Mouse (Mus musculus) CH12.LX (cell line): Measurements from ENCODE around the gene Tmem274. TPM values are rescaled to one million over a fixed set of nuclear protein-coding genes. Genes with fewer than 3 reads are reported as not detected.

ENCODE experiments used
- DNase-seq: peaks from one replicate; pipeline ENCODE4 v3.0.0-alpha.2; 2013; ENCODE audit errors: extremely low read depth
- H3K27ac ChIP-seq: 2 replicates; pipeline ENCODE4 v1.5.1; 2012; ENCODE audit warnings: low read depth, mild to moderate bottlenecking, control low read depth, moderate library complexity; ENCODE audit not compliant: insufficient read depth
- H3K27me3 ChIP-seq: replicated peaks from 2 replicates; pipeline ENCODE3; 2012; ENCODE audit warnings: inconsistent platforms
- H3K36me3 ChIP-seq, 2 experiments: replicated peaks in 1 of 2; 2 replicates each; pipeline versions ENCODE3 to v1.6.1; 2012; ENCODE audit warnings: inconsistent platforms in 1 of 2, low read length in 1 of 2, mild to moderate bottlenecking in 1 of 2, mixed read lengths in 1 of 2, moderate library complexity in 1 of 2; ENCODE audit not compliant: control insufficient read depth in 1 of 2, insufficient read depth in 1 of 2
- H3K4me1 ChIP-seq, 2 experiments: 2 replicates each; pipeline ENCODE4 v1.6.1; 2012; ENCODE audit warnings: inconsistent platforms in 1 of 2, moderate library complexity in 1 of 2; ENCODE audit not compliant: insufficient read depth in 2 of 2, control insufficient read depth in 1 of 2
- H3K4me2 ChIP-seq: 2 replicates; pipeline ENCODE4 v1.6.1; 2012; ENCODE audit warnings: low read depth, mild to moderate bottlenecking, control low read depth; ENCODE audit not compliant: poor library complexity, insufficient read depth, severe bottlenecking
- H3K4me3 ChIP-seq, 3 experiments: fragments of 150-350 bp in 1 of 3; sonication (generic) in 1 of 3; replicated peaks in 1 of 3; 2 replicates each; pipeline versions ENCODE3 to v1.5.1; 2011 to 2012; ENCODE audit warnings: low read depth in 2 of 3, low read length in 2 of 3, mild to moderate bottlenecking in 2 of 3, moderate library complexity in 2 of 3, control low read depth in 1 of 3, improper control_type of control experiment in 1 of 3, inconsistent platforms in 1 of 3, mixed read lengths in 1 of 3; ENCODE audit not compliant: poor library complexity in 1 of 3
- H3K79me2 ChIP-seq: replicated peaks from 2 replicates; pipeline ENCODE4 v1.6.1; 2012; ENCODE audit warnings: mild to moderate bottlenecking, moderate library complexity; ENCODE audit not compliant: control insufficient read depth, poor library complexity, insufficient read depth, severe bottlenecking; ENCODE audit errors: extremely low read depth
- H3K9ac ChIP-seq: 2 replicates; pipeline ENCODE4 v1.6.1; 2012; ENCODE audit warnings: low read depth, mild to moderate bottlenecking, control low read depth, moderate library complexity; ENCODE audit not compliant: insufficient read depth
- H3K9me3 ChIP-seq: replicated peaks from 2 replicates; pipeline ENCODE3; 2012; ENCODE audit warnings: low read length, inconsistent platforms, mixed read lengths
- CHD2 ChIP-seq: IDR thresholded peaks from 2 replicates; pipeline ENCODE4 v1.6.1; 2011; ENCODE audit warnings: low read length, improper control_type of control experiment
- GABPA ChIP-seq: IDR thresholded peaks from 2 replicates; pipeline ENCODE4 v1.6.1; 2012; ENCODE audit warnings: low read depth, low read length, improper control_type of control experiment, inconsistent platforms; ENCODE audit not compliant: insufficient replicate concordance
- HCFC1 ChIP-seq: IDR thresholded peaks from 2 replicates; pipeline ENCODE4 v1.6.1; 2012; ENCODE audit warnings: low read depth, mild to moderate bottlenecking, inconsistent platforms, low read length, improper control_type of control experiment
- MAX ChIP-seq: IDR thresholded peaks from 2 replicates; pipeline ENCODE4 v1.6.1; 2011; ENCODE audit warnings: low read length, improper control_type of control experiment
- MEF2A ChIP-seq: IDR thresholded peaks from 2 replicates; pipeline ENCODE4 v1.6.1; 2014; ENCODE audit warnings: low read depth, mild to moderate bottlenecking, inconsistent platforms, low read length, improper control_type of control experiment, borderline replicate concordance
- MXI1 ChIP-seq: IDR thresholded peaks from 2 replicates; pipeline ENCODE4 v1.6.1; 2011; ENCODE audit warnings: mild to moderate bottlenecking, low read depth, low read length, improper control_type of control experiment
- MYC ChIP-seq: IDR thresholded peaks from 2 replicates; pipeline ENCODE4 v1.6.1; 2011; ENCODE audit warnings: low read depth, mild to moderate bottlenecking, improper control_type of control experiment, low read length
- POLR2A ChIP-seq: IDR thresholded peaks from 2 replicates; pipeline ENCODE4 v1.6.1; 2011; ENCODE audit warnings: low read depth, mild to moderate bottlenecking, improper control_type of control experiment, low read length
- RAD21 ChIP-seq: IDR thresholded peaks from 2 replicates; pipeline ENCODE4 v1.6.1; 2011; ENCODE audit warnings: low read depth, mild to moderate bottlenecking, low read length, improper control_type of control experiment, moderate library complexity
- SIN3A ChIP-seq: IDR thresholded peaks from 2 replicates; pipeline ENCODE4 v1.6.1; 2012; ENCODE audit warnings: low read length, improper control_type of control experiment, inconsistent platforms
- TBP ChIP-seq: conservative IDR thresholded peaks from 2 replicates; pipeline ENCODE4 v1.6.1; 2011; ENCODE audit warnings: low read depth, low read length, improper control_type of control experiment
- UBTF ChIP-seq: IDR thresholded peaks from 2 replicates; pipeline ENCODE4 v1.6.1; 2012; ENCODE audit warnings: low read depth, mild to moderate bottlenecking, inconsistent platforms, low read length, improper control_type of control experiment, moderate library complexity
- ZMIZ1 ChIP-seq: IDR thresholded peaks from 2 replicates; pipeline ENCODE4 v1.6.1; 2012; ENCODE audit warnings: low read depth, mild to moderate bottlenecking, inconsistent platforms, low read length, improper control_type of control experiment
- ZNF384 ChIP-seq: IDR thresholded peaks from 2 replicates; pipeline ENCODE4 v1.6.1; 2012; ENCODE audit warnings: low read depth, low read length, improper control_type of control experiment, inconsistent platforms
- dilution Hi-C: fragments of 300-500 bp; cut with MboI; formaldehyde crosslinking; loops from 2 replicates; pipeline ENCODE4 v1.14.3; 2020; ENCODE audit warnings: low sequenced_read_pairs; ENCODE audit not compliant: extremely low pct_unique_long_range_greater_than_20kb, extremely low pct_ligation_motif_present
- in situ Hi-C: fragments of 300-500 bp; cut with MboI; formaldehyde crosslinking; loops from 3 replicates; pipeline ENCODE4 v1.14.3; 2019; ENCODE audit warnings: low sequenced_read_pairs, low pct_ligation_motif_present, low pct_unique_long_range_greater_than_20kb, mixed read lengths
- polyA plus RNA-seq: library from polyadenylated mRNA; unstranded; fragments of >175 nt; gene quantifications from 2 replicates; pipeline ENCODE4 v1.2.1, GENCODE M21; 2012; ENCODE audit warnings: low read depth; ENCODE audit not compliant: insufficient read length
- total RNA-seq, 2 experiments: library from RNA; depleted of rRNA; stranded (reverse); fragments of 300-350 nt in 1 of 2; fragments of >200 nt in 1 of 2; gene quantifications; 2 replicates each; pipeline ENCODE4 v1.2.3; 2012 to 2014

Gene Tmem274
- total and polyA plus RNA-seq, 3 experiments = not detected

- Histone ChIP-seq H3K9me3 (no peaks in the 10 kb centered on the region), H3K27me3 (no peaks in the 10 kb centered on the region), H3K9ac (no peak overlapping the region), H3K27ac (no peak overlapping the region), H3K36me3 (peaks cover 17 to 33% of the 10 kb centered on the region in 2 experiments), H3K4me1 (peaks cover 0 to 7% of the 10 kb centered on the region in 2 experiments; a peak in 3 of 4 replicates), H3K4me3 (no peak overlapping the region), H3K4me2 (no peak overlapping the region)
- DNase-seq = no peak
- dilution Hi-C loops = no loop called here
- TF ChIP-seq HCFC1 = no peak
- TF ChIP-seq ZMIZ1 = no peak
- no peak for TF ChIP-seq MYC
- no peak for TF ChIP-seq MEF2A
- no peak for TF ChIP-seq UBTF
- TF ChIP-seq, all 38 proteins: peak for 0
- in situ Hi-C loops = no loop called here
- no peaks in the 10 kb centered on the region for H3K79me2 ChIP-seq
Observed at GRCm38 (mm10) chr4:149504858-149505257, 27.7 kb downstream of the Tmem274 start.

GRCm38 (mm10) chr4:149505261-149505967 is 28.2 kb downstream of the Tmem274 start:
- in situ Hi-C loops = no loop called here
- Histone ChIP-seq H3K79me2 (no peaks in the 10 kb centered on the region), H3K9ac (no peak overlapping the region), H3K4me1 (peaks cover 0 to 7% of the 10 kb centered on the region in 2 experiments; a peak in 3 of 4 replicates), H3K9me3 (no peaks in the 10 kb centered on the region), H3K4me3 (no peak overlapping the region), H3K4me2 (no peak overlapping the region), H3K27ac (no peak overlapping the region), H3K27me3 (no peaks in the 10 kb centered on the region), H3K36me3 (peaks cover 13 to 28% of the 10 kb centered on the region in 2 experiments)
- dilution Hi-C loops = no loop called here
- TF ChIP-seq GABPA = no peak
- no peak for TF ChIP-seq MAX
- no peak for TF ChIP-seq CHD2
- no peak for TF ChIP-seq ZMIZ1
- no peak for TF ChIP-seq HCFC1
- no peak for TF ChIP-seq TBP
- TF ChIP-seq, all 38 proteins: peak for 0
- DNase-seq = no peak

GRCm38 (mm10) chr4:149506904-149507303 is 29.7 kb downstream of the Tmem274 start:
- Histone ChIP-seq H3K27ac (no peak overlapping the region), H3K27me3 (no peaks in the 10 kb centered on the region), H3K4me3 (no peak overlapping the region), H3K9ac (no peak overlapping the region), H3K9me3 (no peaks in the 10 kb centered on the region), H3K4me1 (peaks cover 0 to 7% of the 10 kb centered on the region in 2 experiments; a peak in 2 of 4 replicates), H3K36me3 (peaks cover 6 to 14% of the 10 kb centered on the region in 2 experiments), H3K4me2 (no peak overlapping the region), H3K79me2 (no peaks in the 10 kb centered on the region)
- dilution Hi-C loops = no loop called here
- in situ Hi-C loops = no loop called here
- TF ChIP-seq RAD21 (no peak), MAX (no peak), ZNF384 (no peak), MXI1 (no peak), SIN3A (no peak), POLR2A (no peak)
- no peak for DNase-seq
